Mouse (Mus musculus): ENCODE measurements at regions not wholly inside any gene's neighbourhood (a gene's known extent, or its start where the extent isn't known, plus 50 kb on each side); places are given as distances from the start of the nearest gene placed in this dataset.

- no peak overlapping the region for H3K4me3 ChIP-seq (ENCODE audit: low read depth, low read length)
- H3K4me1 ChIP-seq (ENCODE audit: control insufficient read depth, insufficient read depth, low read length): no peaks in the 10 kb centered on the region
- no peaks in the 10 kb centered on the region for H3K9me3 ChIP-seq (ENCODE audit: control insufficient read depth, low read length)
- 97% methylated on average over 4 of the region's 4 CpGs for WGBS
- H3K27ac ChIP-seq (ENCODE audit: low read depth, low read length): no peak overlapping the region
- H3K36me3 ChIP-seq (ENCODE audit: control insufficient read depth, insufficient read depth, low read length): no peaks in the 10 kb centered on the region
- no peak for ATAC-seq (ENCODE audit: low read depth)
- H3K27me3 ChIP-seq (ENCODE audit: control insufficient read depth, insufficient read depth, low read length): no peaks in the 10 kb centered on the region
- no peak overlapping the region for H3K4me2 ChIP-seq (ENCODE audit: low read depth, low read length)
- no peak overlapping the region for H3K9ac ChIP-seq (replicated peaks; ENCODE audit: low read depth, low read length)
Measured at GRCm38 (mm10) chr12:25982545-25982944, 432.5 kb downstream of the Rnf144a start.

DNA sequence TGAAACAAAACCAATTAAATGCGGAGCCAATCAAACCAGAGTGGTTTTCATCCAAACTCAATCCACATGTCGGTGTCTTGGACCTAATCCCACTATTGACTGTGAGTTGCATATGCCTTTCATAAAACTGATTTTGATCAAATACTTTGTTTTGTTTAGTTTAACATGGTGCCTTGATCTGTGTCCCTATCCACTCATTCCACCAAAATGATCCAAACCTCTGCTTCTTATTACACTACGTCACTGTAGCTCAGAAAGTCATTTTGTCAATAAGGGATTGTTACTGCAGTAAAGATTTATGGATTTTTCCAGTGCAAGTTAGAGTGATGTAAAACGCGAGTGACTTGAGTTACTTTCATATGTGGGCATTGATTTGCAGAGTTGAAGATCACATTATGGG lies 436.7 kb downstream of the Rnf144a start:
- no peak overlapping the region for H3K9ac ChIP-seq (replicated peaks; ENCODE audit: low read depth, low read length)
- no peak overlapping the region for H3K4me3 ChIP-seq (ENCODE audit: low read depth, low read length)
- ATAC-seq (ENCODE audit: low read depth): no peak
- no peaks in the 10 kb centered on the region for H3K36me3 ChIP-seq (ENCODE audit: control insufficient read depth, insufficient read depth, low read length)
- no peak overlapping the region for H3K4me2 ChIP-seq (ENCODE audit: low read depth, low read length)
- 86% methylated on average over 5 of the region's 5 CpGs for WGBS
- H3K4me1 ChIP-seq (ENCODE audit: control insufficient read depth, insufficient read depth, low read length): no peaks in the 10 kb centered on the region
- no peaks in the 10 kb centered on the region for H3K27me3 ChIP-seq (ENCODE audit: control insufficient read depth, insufficient read depth, low read length)
- no peak overlapping the region for H3K27ac ChIP-seq (ENCODE audit: low read depth, low read length)
- H3K9me3 ChIP-seq (ENCODE audit: control insufficient read depth, low read length): no peaks in the 10 kb centered on the region

GRCm38 (mm10) chr12:25958584-25958983 lies 456.5 kb downstream of the Rnf144a start:
- no peak overlapping the region for H3K9ac ChIP-seq (replicated peaks; ENCODE audit: low read depth, low read length)
- no peak overlapping the region for H3K27ac ChIP-seq (ENCODE audit: low read depth, low read length)
- no peak overlapping the region for H3K4me3 ChIP-seq (ENCODE audit: low read depth, low read length)
- H3K4me1 ChIP-seq (ENCODE audit: control insufficient read depth, insufficient read depth, low read length): no peaks in the 10 kb centered on the region
- no peaks in the 10 kb centered on the region for H3K9me3 ChIP-seq (ENCODE audit: control insufficient read depth, low read length)
- no peak for ATAC-seq (ENCODE audit: low read depth)
- H3K36me3 ChIP-seq (ENCODE audit: control insufficient read depth, insufficient read depth, low read length): no peaks in the 10 kb centered on the region
- 90% methylated on average over 4 of the region's 4 CpGs for WGBS
- no peaks in the 10 kb centered on the region for H3K27me3 ChIP-seq (ENCODE audit: control insufficient read depth, insufficient read depth, low read length)
- H3K4me2 ChIP-seq (ENCODE audit: low read depth, low read length): no peak overlapping the region

GRCm38 (mm10) chr12:25957547-25957946 lies 457.5 kb downstream of the Rnf144a start:
- ATAC-seq (ENCODE audit: low read depth): no peak
- Histone ChIP-seq H3K9me3 (ENCODE audit: control insufficient read depth, low read length) (no peaks in the 10 kb centered on the region), H3K9ac (replicated peaks; ENCODE audit: low read depth, low read length) (no peak overlapping the region), H3K27ac (ENCODE audit: low read depth, low read length) (no peak overlapping the region), H3K27me3 (ENCODE audit: control insufficient read depth, insufficient read depth, low read length) (no peaks in the 10 kb centered on the region), H3K36me3 (ENCODE audit: control insufficient read depth, insufficient read depth, low read length) (no peaks in the 10 kb centered on the region), H3K4me2 (ENCODE audit: low read depth, low read length) (no peak overlapping the region), H3K4me3 (ENCODE audit: low read depth, low read length) (no peak overlapping the region), H3K4me1 (ENCODE audit: control insufficient read depth, insufficient read depth, low read length) (no peaks in the 10 kb centered on the region)
- WGBS: 98% methylated on average over 1 of the region's 1 CpGs

DNA sequence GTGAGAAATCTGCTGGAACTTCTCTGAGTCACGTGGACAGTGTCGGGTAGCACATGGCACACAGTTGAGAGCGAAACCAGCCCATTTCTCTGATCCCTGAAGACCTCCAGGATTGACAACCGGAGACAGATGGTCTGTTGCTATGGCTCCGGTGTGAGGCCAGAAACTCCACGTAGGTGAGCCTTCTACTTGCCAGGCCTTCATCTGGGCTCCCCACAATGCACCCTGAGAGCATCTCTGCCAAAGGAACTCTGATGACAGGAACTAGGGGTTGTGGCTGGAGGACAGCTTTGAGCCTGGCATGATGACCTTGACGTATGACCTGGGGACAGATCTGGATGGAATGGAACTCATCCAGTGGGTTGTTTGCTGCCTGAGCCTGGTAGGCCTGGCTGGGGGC lies 467.9 kb downstream of the Rnf144a start:
- Histone ChIP-seq H3K27ac (ENCODE audit: low read depth, low read length) (no peak overlapping the region), H3K27me3 (ENCODE audit: control insufficient read depth, insufficient read depth, low read length) (no peaks in the 10 kb centered on the region), H3K9me3 (ENCODE audit: control insufficient read depth, low read length) (no peaks in the 10 kb centered on the region), H3K4me2 (ENCODE audit: low read depth, low read length) (no peak overlapping the region), H3K36me3 (ENCODE audit: control insufficient read depth, insufficient read depth, low read length) (no peaks in the 10 kb centered on the region), H3K4me3 (ENCODE audit: low read depth, low read length) (no peak overlapping the region), H3K4me1 (ENCODE audit: control insufficient read depth, insufficient read depth, low read length) (no peaks in the 10 kb centered on the region), H3K9ac (replicated peaks; ENCODE audit: low read depth, low read length) (no peak overlapping the region)
- 90% methylated on average over 7 of the region's 7 CpGs for WGBS
- no peak for ATAC-seq (ENCODE audit: low read depth)

DNA sequence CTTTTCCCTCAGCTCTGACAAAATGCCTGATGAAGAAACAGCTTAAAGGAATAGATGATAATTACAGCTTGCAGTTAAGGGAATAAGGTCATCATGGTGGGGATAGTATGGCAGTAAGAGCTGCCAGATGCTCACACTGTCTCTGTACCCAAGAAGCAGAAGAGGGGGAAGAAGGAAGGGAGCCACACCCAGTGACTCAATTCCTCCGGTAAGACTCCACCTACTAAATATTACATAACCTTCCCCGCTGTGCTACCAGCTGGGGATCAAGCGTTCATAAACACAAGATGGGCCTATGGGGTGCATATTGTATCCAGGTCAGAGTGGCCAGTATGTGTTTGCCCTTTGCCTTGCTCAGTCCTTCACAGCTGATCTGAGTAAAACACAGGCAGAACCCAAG lies 468.9 kb downstream of the Rnf144a start:
- no peak overlapping the region for H3K27ac ChIP-seq (ENCODE audit: low read depth, low read length)
- 81% methylated on average over 3 of the region's 3 CpGs for WGBS
- no peak overlapping the region for H3K4me3 ChIP-seq (ENCODE audit: low read depth, low read length)
- no peaks in the 10 kb centered on the region for H3K9me3 ChIP-seq (ENCODE audit: control insufficient read depth, low read length)
- H3K9ac ChIP-seq (replicated peaks; ENCODE audit: low read depth, low read length): no peak overlapping the region
- no peaks in the 10 kb centered on the region for H3K4me1 ChIP-seq (ENCODE audit: control insufficient read depth, insufficient read depth, low read length)
- ATAC-seq (ENCODE audit: low read depth): no peak
- H3K27me3 ChIP-seq (ENCODE audit: control insufficient read depth, insufficient read depth, low read length): no peaks in the 10 kb centered on the region
- H3K4me2 ChIP-seq (ENCODE audit: low read depth, low read length): no peak overlapping the region
- H3K36me3 ChIP-seq (ENCODE audit: control insufficient read depth, insufficient read depth, low read length): no peaks in the 10 kb centered on the region

GRCm38 (mm10) chr12:25938856-25939255 lies 476.2 kb downstream of the Rnf144a start:
- no peaks in the 10 kb centered on the region for H3K27me3 ChIP-seq (ENCODE audit: control insufficient read depth, insufficient read depth, low read length)
- H3K4me1 ChIP-seq (ENCODE audit: control insufficient read depth, insufficient read depth, low read length): no peaks in the 10 kb centered on the region
- H3K4me2 ChIP-seq (ENCODE audit: low read depth, low read length): no peak overlapping the region
- 65% methylated on average over 6 of the region's 6 CpGs for WGBS
- H3K27ac ChIP-seq (ENCODE audit: low read depth, low read length): no peak overlapping the region
- no peak for ATAC-seq (ENCODE audit: low read depth)
- H3K36me3 ChIP-seq (ENCODE audit: control insufficient read depth, insufficient read depth, low read length): no peaks in the 10 kb centered on the region
- no peaks in the 10 kb centered on the region for H3K9me3 ChIP-seq (ENCODE audit: control insufficient read depth, low read length)
- H3K9ac ChIP-seq (replicated peaks; ENCODE audit: low read depth, low read length): no peak overlapping the region
- no peak overlapping the region for H3K4me3 ChIP-seq (ENCODE audit: low read depth, low read length)

- Histone ChIP-seq H3K36me3 (ENCODE audit: control insufficient read depth, insufficient read depth, low read length) (no peaks in the 10 kb centered on the region), H3K27me3 (ENCODE audit: control insufficient read depth, insufficient read depth, low read length) (no peaks in the 10 kb centered on the region), H3K4me3 (ENCODE audit: low read depth, low read length) (no peak overlapping the region), H3K4me2 (ENCODE audit: low read depth, low read length) (no peak overlapping the region), H3K4me1 (ENCODE audit: control insufficient read depth, insufficient read depth, low read length) (no peaks in the 10 kb centered on the region), H3K9me3 (ENCODE audit: control insufficient read depth, low read length) (no peaks in the 10 kb centered on the region), H3K27ac (ENCODE audit: low read depth, low read length) (no peak overlapping the region), H3K9ac (replicated peaks; ENCODE audit: low read depth, low read length) (no peak overlapping the region)
- ATAC-seq (ENCODE audit: low read depth): no peak
- WGBS: 82% methylated on average over 5 of the region's 5 CpGs
Measured at GRCm38 (mm10) chr12:25934946-25935345, 480.1 kb downstream of the Rnf144a start.

GRCm38 (mm10) chr12:25934526-25934925 lies 480.5 kb downstream of the Rnf144a start:
- Histone ChIP-seq H3K9ac (replicated peaks; ENCODE audit: low read depth, low read length) (no peak overlapping the region), H3K9me3 (ENCODE audit: control insufficient read depth, low read length) (no peaks in the 10 kb centered on the region), H3K4me3 (ENCODE audit: low read depth, low read length) (no peak overlapping the region), H3K4me2 (ENCODE audit: low read depth, low read length) (no peak overlapping the region), H3K36me3 (ENCODE audit: control insufficient read depth, insufficient read depth, low read length) (no peaks in the 10 kb centered on the region), H3K4me1 (ENCODE audit: control insufficient read depth, insufficient read depth, low read length) (no peaks in the 10 kb centered on the region), H3K27ac (ENCODE audit: low read depth, low read length) (no peak overlapping the region), H3K27me3 (ENCODE audit: control insufficient read depth, insufficient read depth, low read length) (no peaks in the 10 kb centered on the region)
- WGBS: 94% methylated on average over 3 of the region's 3 CpGs
- no peak for ATAC-seq (ENCODE audit: low read depth)

- Histone ChIP-seq H3K4me2 (ENCODE audit: low read depth, low read length) (no peak overlapping the region), H3K4me3 (ENCODE audit: low read depth, low read length) (no peak overlapping the region), H3K9me3 (ENCODE audit: control insufficient read depth, low read length) (no peaks in the 10 kb centered on the region), H3K4me1 (ENCODE audit: control insufficient read depth, insufficient read depth, low read length) (peaks cover 8% of the 10 kb centered on the region), H3K9ac (replicated peaks; ENCODE audit: low read depth, low read length) (no peak overlapping the region), H3K36me3 (ENCODE audit: control insufficient read depth, insufficient read depth, low read length) (no peaks in the 10 kb centered on the region), H3K27me3 (ENCODE audit: control insufficient read depth, insufficient read depth, low read length) (no peaks in the 10 kb centered on the region), H3K27ac (ENCODE audit: low read depth, low read length) (peak overlapping the region; percentile 60; the same call in 1 of the 2 replicates)
- WGBS: 10% methylated on average over 5 of the region's 5 CpGs
- ATAC-seq (ENCODE audit: low read depth): peak; percentile 72
Measured at GRCm38 (mm10) chr12:25926367-25926766, 488.7 kb downstream of the Rnf144a start.
